Mouse (Mus musculus): ENCODE data around the gene Limch1. TPM values are rescaled to one million over a fixed set of nuclear protein-coding genes. Genes with fewer than 3 reads are reported as not detected.

Gene Limch1
- polyA plus RNA-seq, 1 experiment from 2014 or later = 41.1 TPM

GRCm38 (mm10) chr5:66989531-66989930 is 243.9 kb downstream of the Limch1 start:
- in situ Hi-C loops (cut with MboI; ENCODE audit: low pct_unique_long_range_greater_than_20kb) = loop anchor here (25.0 kb wide), 1 partner anchor 727 kb away; the partner anchor contains the start of gene Nsun7
- POLR2A ChIA-PET = no interaction called here
- no peaks in the 10 kb centered on the region for H3K27me3 ChIP-seq
- CTCF ChIA-PET = interaction anchor here (1.1 to 2.3 kb wide), 8 partner anchors 8 to 281 kb away, joined by 3 to 8 read pairs (median 5); no protein-coding TSS in a partner anchor
- ATAC-seq = no peak
- no peak for DNase-seq (ENCODE audit: low read depth, low spot score)
- no peak for TF ChIP-seq CTCF (IDR thresholded peaks at IDR 0.05)

- DNase-seq (ENCODE audit: low read depth, low spot score) (no peak), ATAC-seq (no peak)
- TF ChIP-seq CTCF (IDR thresholded peaks at IDR 0.05) = no peak
- POLR2A ChIA-PET = no interaction called here
- in situ Hi-C loops (cut with MboI; ENCODE audit: low pct_unique_long_range_greater_than_20kb) = loop anchor here (25.0 kb wide), 1 partner anchor 730 kb away; the partner anchor contains the start of gene Nsun7
- CTCF ChIA-PET = no interaction called here
- no peaks in the 10 kb centered on the region for H3K27me3 ChIP-seq
Measured at GRCm38 (mm10) chr5:66992401-66992800, 246.8 kb downstream of the Limch1 start.

GRCm38 (mm10) chr5:66993076-66993475 is 247.4 kb downstream of the Limch1 start:
- in situ Hi-C loops (cut with MboI; ENCODE audit: low pct_unique_long_range_greater_than_20kb) = loop anchor here (25.0 kb wide), 1 partner anchor 731 kb away; the partner anchor contains the start of gene Nsun7
- ATAC-seq (no peak), DNase-seq (ENCODE audit: low read depth, low spot score) (no peak)
- ChIA-PET POLR2A (interaction anchor here (0.6 kb wide), 1 partner anchor 8 kb away, joined by 3 read pairs; no protein-coding TSS in a partner anchor), CTCF (no interaction called here)
- H3K27me3 ChIP-seq = no peaks in the 10 kb centered on the region
- TF ChIP-seq CTCF (IDR thresholded peaks at IDR 0.05) = no peak

- ChIA-PET POLR2A (no interaction called here), CTCF (interaction anchor here (1.0 to 2.1 kb wide), 3 partner anchors 10 to 30 kb away, joined by 3 to 4 read pairs (median 3); no protein-coding TSS in a partner anchor)
- ATAC-seq = no peak
- no peaks in the 10 kb centered on the region for H3K27me3 ChIP-seq
- no peak for DNase-seq (ENCODE audit: low read depth, low spot score)
- TF ChIP-seq CTCF (IDR thresholded peaks at IDR 0.05) = no peak
- in situ Hi-C loops (cut with MboI; ENCODE audit: low pct_unique_long_range_greater_than_20kb) = loop anchor here (25.0 kb wide), 1 partner anchor 734 kb away; the partner anchor contains the start of gene Nsun7
Measured at GRCm38 (mm10) chr5:66996124-66996523, 250.5 kb downstream of the Limch1 start.

GRCm38 (mm10) chr5:66996886-66997599 is 251.4 kb downstream of the Limch1 start:
- H3K27me3 ChIP-seq = no peaks in the 10 kb centered on the region
- ChIA-PET CTCF (interaction anchor here (1.4 to 2.1 kb wide), 2 partner anchors 8 to 28 kb away, joined by 4 read pairs; no protein-coding TSS in a partner anchor), POLR2A (no interaction called here)
- ATAC-seq = no peak
- in situ Hi-C loops (cut with MboI; ENCODE audit: low pct_unique_long_range_greater_than_20kb) = loop anchor here (25.0 kb wide), 1 partner anchor 735 kb away; the partner anchor contains the start of gene Nsun7
- no peak for DNase-seq (ENCODE audit: low read depth, low spot score)
- peak; percentile 71 for TF ChIP-seq CTCF (IDR thresholded peaks at IDR 0.05)

GRCm38 (mm10) chr5:66997600-66997930 is 251.9 kb downstream of the Limch1 start:
- in situ Hi-C loops (cut with MboI; ENCODE audit: low pct_unique_long_range_greater_than_20kb) = loop anchor here (25.0 kb wide), 1 partner anchor 735 kb away; the partner anchor contains the start of gene Nsun7
- no peak for ATAC-seq

GRCm38 (mm10) chr5:66998341-66998740 is 252.7 kb downstream of the Limch1 start:
- H3K27me3 ChIP-seq = no peaks in the 10 kb centered on the region
- ChIA-PET CTCF (interaction anchor here (0.9 to 1.4 kb wide), 2 partner anchors 9 to 28 kb away, joined by 3 to 4 read pairs; no protein-coding TSS in a partner anchor), POLR2A (no interaction called here)
- in situ Hi-C loops (cut with MboI; ENCODE audit: low pct_unique_long_range_greater_than_20kb) = loop anchor here (25.0 kb wide), 1 partner anchor 736 kb away; the partner anchor contains the start of gene Nsun7
- no peak for TF ChIP-seq CTCF (IDR thresholded peaks at IDR 0.05)
- DNase-seq (ENCODE audit: low read depth, low spot score) = no peak
- ATAC-seq = no peak

More at GRCm38 (mm10) chr5:66997600-66997930, 251.9 kb downstream of the Limch1 start:
- no peak for TF ChIP-seq CTCF (IDR thresholded peaks at IDR 0.05)
- CTCF ChIA-PET = interaction anchor here (1.4 kb wide), 1 partner anchor 9 kb away, joined by 4 read pairs; no protein-coding TSS in a partner anchor
- H3K27me3 ChIP-seq = no peaks in the 10 kb centered on the region
- no peak for DNase-seq (ENCODE audit: low read depth, low spot score)
- POLR2A ChIA-PET = no interaction called here

GRCm38 (mm10) chr5:67002346-67002745 is 256.7 kb downstream of the Limch1 start:
- TF ChIP-seq CTCF (IDR thresholded peaks at IDR 0.05) = no peak
- CTCF ChIA-PET = no interaction called here
- H3K27me3 ChIP-seq = no peaks in the 10 kb centered on the region
- ATAC-seq = no peak
- POLR2A ChIA-PET = no interaction called here
- no peak for DNase-seq (ENCODE audit: low read depth, low spot score)
- in situ Hi-C loops (cut with MboI; ENCODE audit: low pct_unique_long_range_greater_than_20kb) = no loop called here

GRCm38 (mm10) chr5:67004619-67005018 is 259.0 kb downstream of the Limch1 start:
- DNase-seq (ENCODE audit: low read depth, low spot score) = no peak
- ChIA-PET POLR2A (no interaction called here), CTCF (no interaction called here)

GRCm38 (mm10) chr5:67011043-67011870 is 265.6 kb downstream of the Limch1 start:
- no peaks in the 10 kb centered on the region for H3K27me3 ChIP-seq
- ChIA-PET POLR2A (interaction anchor here (0.6 kb wide), 1 partner anchor 146 kb away, joined by 3 read pairs; no protein-coding TSS in a partner anchor), CTCF (interaction anchor here (0.7 to 1.1 kb wide), 4 partner anchors 9 to 308 kb away, joined by 3 to 4 read pairs (median 4); no protein-coding TSS in a partner anchor)
- no peak for ATAC-seq
- in situ Hi-C loops (cut with MboI; ENCODE audit: low pct_unique_long_range_greater_than_20kb) = no loop called here
- DNase-seq (ENCODE audit: low read depth, low spot score) = no peak
- no peak for TF ChIP-seq CTCF (IDR thresholded peaks at IDR 0.05)

More at GRCm38 (mm10) chr5:67004619-67005018, 259.0 kb downstream of the Limch1 start:
- TF ChIP-seq CTCF (IDR thresholded peaks at IDR 0.05) = no peak
- no peak for ATAC-seq
- no peaks in the 10 kb centered on the region for H3K27me3 ChIP-seq
- in situ Hi-C loops (cut with MboI; ENCODE audit: low pct_unique_long_range_greater_than_20kb) = loop anchor here (5.0 kb wide), 1 partner anchor 292 kb away; no protein-coding TSS in a partner anchor
